Mouse (Mus musculus): ENCODE measurements around the gene Atp6v1b1. TPM values are rescaled to one million over a fixed set of nuclear protein-coding genes. Genes with fewer than 3 reads are reported as not detected.

Atp6v1b1 gene
- total and polyA plus RNA-seq, 3 experiments = not detected

- dilution Hi-C loops (cut with MboI; ENCODE audit: extremely low pct_ligation_motif_present, extremely low pct_unique_long_range_greater_than_20kb, low sequenced_read_pairs) (no loop called here), in situ Hi-C loops (cut with MboI; ENCODE audit: low pct_ligation_motif_present, low pct_unique_long_range_greater_than_20kb, low sequenced_read_pairs) (no loop called here)
- H3K36me3 ChIP-seq (replicated peaks in 1 of 2; ENCODE audit: control insufficient read depth in 1 of 2, insufficient read depth in 1 of 2, low read length in 1 of 2) = peaks cover 15 to 24% of the 10 kb centered on the region in 2 experiments
- H3K4me3 ChIP-seq (replicated peaks in 1 of 3; ENCODE audit: low read depth in 2 of 3, low read length in 2 of 3, poor library complexity in 1 of 3) = peak overlapping the region; percentile 53 to 91 (median 80)
- H3K27me3 ChIP-seq (replicated peaks) = peaks cover 2% of the 10 kb centered on the region
- no peaks in the 10 kb centered on the region for H3K79me2 ChIP-seq (replicated peaks; ENCODE audit: control insufficient read depth, extremely low read depth, insufficient read depth, poor library complexity, severe bottlenecking)
- peak; percentile 48 for DNase-seq (ENCODE audit: extremely low read depth)
- H3K4me1 ChIP-seq (ENCODE audit: control insufficient read depth in 1 of 2, insufficient read depth in 2 of 2) = peaks cover 17 to 48% of the 10 kb centered on the region in 2 experiments
- no peak for TF ChIP-seq RCOR1 (conservative IDR thresholded peaks at IDR 0.05; ENCODE audit: low read depth, low read length)
- TF ChIP-seq ZNF384 (IDR thresholded peaks at IDR 0.05; ENCODE audit: low read depth, low read length) = no peak
- TF ChIP-seq IRF4 (IDR thresholded peaks at IDR 0.05; ENCODE audit: low read depth, low read length) = no peak
- no peak for TF ChIP-seq POLR2A (IDR thresholded peaks at IDR 0.05; ENCODE audit: low read depth, low read length)
- no peak for TF ChIP-seq NRF1 (IDR thresholded peaks at IDR 0.05; ENCODE audit: low read depth, low read length)
- TF ChIP-seq SIN3A (IDR thresholded peaks at IDR 0.05; ENCODE audit: low read length) = no peak
- TF ChIP-seq ZMIZ1 (IDR thresholded peaks at IDR 0.05; ENCODE audit: low read depth, low read length) = no peak
- TF ChIP-seq ETS1 (conservative IDR thresholded peaks at IDR 0.05; ENCODE audit: low read depth, low read length) = no peak
- TF ChIP-seq MXI1 (IDR thresholded peaks at IDR 0.05; ENCODE audit: low read depth, low read length) = no peak
- no peak for TF ChIP-seq MEF2A (IDR thresholded peaks at IDR 0.05; ENCODE audit: borderline replicate concordance, low read depth, low read length)
- TF ChIP-seq HCFC1 (IDR thresholded peaks at IDR 0.05; ENCODE audit: low read depth, low read length) = no peak
- no peak for TF ChIP-seq ZC3H11A (IDR thresholded peaks at IDR 0.05; ENCODE audit: low read depth, low read length)
- TF ChIP-seq RAD21 (IDR thresholded peaks at IDR 0.05; ENCODE audit: low read depth, low read length) = no peak
- TF ChIP-seq JUN (IDR thresholded peaks at IDR 0.05; ENCODE audit: insufficient read depth, low read depth, low read length) = no peak
- TF ChIP-seq MYC (IDR thresholded peaks at IDR 0.05; ENCODE audit: low read depth, low read length) = no peak
- TF ChIP-seq USF2 (conservative IDR thresholded peaks at IDR 0.05; ENCODE audit: low read depth, low read length) = no peak
- no peak for TF ChIP-seq MAX (IDR thresholded peaks at IDR 0.05; ENCODE audit: low read length)
- no peak for TF ChIP-seq CTCF (conservative IDR thresholded peaks at IDR 0.05 in 1 of 2, IDR thresholded peaks at IDR 0.05 in 1 of 2; ENCODE audit: low read depth in 2 of 2, low read length in 2 of 2)
- no peak for TF ChIP-seq NELFE (IDR thresholded peaks at IDR 0.05; ENCODE audit: low read depth, low read length)
- peak overlapping the region; percentile 52 for H3K4me2 ChIP-seq (ENCODE audit: insufficient read depth, low read depth, poor library complexity, severe bottlenecking)
- H3K9me3 ChIP-seq (replicated peaks; ENCODE audit: low read length) = no peaks in the 10 kb centered on the region
- H3K27ac ChIP-seq (ENCODE audit: insufficient read depth, low read depth) = peak overlapping the region; percentile 82
- H3K9ac ChIP-seq (ENCODE audit: insufficient read depth, low read depth) = peak overlapping the region; percentile 52
These were observed 52.7 kb downstream of the Atp6v1b1 start for GRCm38 (mm10) chr6:83795492-83795900.

GRCm38 (mm10) chr6:83796686-83797085, 53.9 kb downstream of the Atp6v1b1 start:
- Histone ChIP-seq H3K27ac (ENCODE audit: insufficient read depth, low read depth) (no peak overlapping the region), H3K4me2 (ENCODE audit: insufficient read depth, low read depth, poor library complexity, severe bottlenecking) (no peak overlapping the region), H3K9me3 (replicated peaks; ENCODE audit: low read length) (no peaks in the 10 kb centered on the region), H3K4me1 (ENCODE audit: control insufficient read depth in 1 of 2, insufficient read depth in 2 of 2) (peaks cover 7 to 37% of the 10 kb centered on the region in 2 experiments), H3K79me2 (replicated peaks; ENCODE audit: control insufficient read depth, extremely low read depth, insufficient read depth, poor library complexity, severe bottlenecking) (no peaks in the 10 kb centered on the region), H3K9ac (ENCODE audit: insufficient read depth, low read depth) (no peak overlapping the region), H3K27me3 (replicated peaks) (peaks cover 2% of the 10 kb centered on the region), H3K36me3 (replicated peaks in 1 of 2; ENCODE audit: control insufficient read depth in 1 of 2, insufficient read depth in 1 of 2, low read length in 1 of 2) (peaks cover 25 to 36% of the 10 kb centered on the region in 2 experiments), H3K4me3 (replicated peaks in 1 of 3; ENCODE audit: low read depth in 2 of 3, low read length in 2 of 3, poor library complexity in 1 of 3) (no peak overlapping the region)
- TF ChIP-seq NRF1 (IDR thresholded peaks at IDR 0.05; ENCODE audit: low read depth, low read length) (no peak), USF1 (IDR thresholded peaks at IDR 0.05; ENCODE audit: low read depth, low read length) (no peak), USF2 (conservative IDR thresholded peaks at IDR 0.05; ENCODE audit: low read depth, low read length) (no peak), HCFC1 (IDR thresholded peaks at IDR 0.05; ENCODE audit: low read depth, low read length) (no peak), ZNF384 (IDR thresholded peaks at IDR 0.05; ENCODE audit: low read depth, low read length) (no peak), ETS1 (conservative IDR thresholded peaks at IDR 0.05; ENCODE audit: low read depth, low read length) (no peak), SMC3 (IDR thresholded peaks at IDR 0.05; ENCODE audit: low read depth, low read length) (no peak), PAX5 (IDR thresholded peaks at IDR 0.05; ENCODE audit: low read length) (no peak), SIN3A (IDR thresholded peaks at IDR 0.05; ENCODE audit: low read length) (no peak), TBP (conservative IDR thresholded peaks at IDR 0.05; ENCODE audit: low read depth, low read length) (no peak), IRF4 (IDR thresholded peaks at IDR 0.05; ENCODE audit: low read depth, low read length) (no peak), GABPA (IDR thresholded peaks at IDR 0.05; ENCODE audit: insufficient replicate concordance, low read depth, low read length) (no peak), CHD2 (IDR thresholded peaks at IDR 0.05; ENCODE audit: low read length) (no peak)
- DNase-seq (ENCODE audit: extremely low read depth) = no peak
- in situ Hi-C loops (cut with MboI; ENCODE audit: low pct_ligation_motif_present, low pct_unique_long_range_greater_than_20kb, low sequenced_read_pairs) = no loop called here
- dilution Hi-C loops (cut with MboI; ENCODE audit: extremely low pct_ligation_motif_present, extremely low pct_unique_long_range_greater_than_20kb, low sequenced_read_pairs) = no loop called here

Data from CH12.LX (cell line).